8 mouse cellular contexts compared by ENCODE assay signal in the genomic region with DNA sequence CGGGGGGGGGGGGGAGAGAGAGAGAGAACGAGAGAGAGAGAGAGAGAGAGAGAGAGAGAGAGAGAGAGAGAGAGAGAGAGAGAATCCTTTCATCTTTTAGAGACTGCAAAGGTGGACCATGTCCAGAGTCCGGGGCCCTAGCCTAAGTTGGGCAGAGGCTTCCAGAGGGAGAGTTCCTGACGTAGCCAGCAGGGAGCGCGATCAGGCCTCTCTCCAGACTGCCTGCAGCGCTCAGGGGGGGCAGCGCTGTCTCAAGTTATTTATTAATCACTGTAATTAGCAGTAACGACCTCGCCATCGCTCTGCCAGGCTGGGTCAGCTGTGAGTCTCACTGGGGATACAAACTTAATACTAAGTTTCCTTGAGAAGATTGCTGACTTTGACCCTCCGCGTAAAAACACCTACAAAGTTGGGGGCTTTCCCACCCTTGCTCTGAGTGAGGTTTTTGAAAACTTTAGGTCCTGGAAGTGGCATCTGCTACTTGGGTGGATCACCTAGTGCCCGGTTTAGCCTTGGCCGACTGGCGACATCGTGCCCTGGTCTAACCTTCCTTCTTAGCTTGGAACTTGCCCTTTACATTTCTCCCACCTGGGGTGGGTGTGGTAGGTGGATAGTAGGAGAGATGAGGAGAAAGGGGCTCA. TPM values are rescaled to one million over a fixed set of nuclear protein-coding genes. Genes with fewer than 3 reads are reported as not detected.
A peak's percentile ranks its signal among the peaks of the same experiment; 100 is the strongest.
DNase-seq lines count a peak whose midpoint lies in the region; ATAC-seq and TF ChIP-seq lines count a peak whose summit lies in the region.
"Had no signal": no experiment of that assay in that cellular context is flagged by ENCODE, and none has a peak within 500 bp of the region (broad histone marks: within the 10 kb centered on the region; RNA-seq: fewer than 3 reads in every experiment).

No protein-coding gene starts in this region.

- H3K36me3 ChIP-seq in embryonic facial prominence, embryonic 15.5 days = no peaks in the 10 kb centered on the region
- no peaks in the 10 kb centered on the region for H3K36me3 ChIP-seq in intestine, embryonic 15.5 days
- no peaks in the 10 kb centered on the region for H3K36me3 ChIP-seq in liver, adult 2 months (ENCODE audit: control insufficient read depth, insufficient read depth, low read length)
- no peaks in the 10 kb centered on the region for H3K36me3 ChIP-seq in midbrain, postnatal 0 days (ENCODE audit: insufficient read depth, low read length)

- WGBS in embryonic facial prominence, embryonic 15.5 days = 2% methylated on average over 16 of the region's 17 CpGs
- 2% methylated on average over 16 of the region's 17 CpGs for WGBS in intestine, embryonic 15.5 days
- WGBS in liver, adult 2 months = 3% methylated on average over 16 of the region's 17 CpGs
- 3% methylated on average over 16 of the region's 17 CpGs for WGBS in midbrain, postnatal 0 days

- no peak for ATAC-seq in embryonic facial prominence, embryonic 15.5 days (ENCODE audit: insufficient number of reproducible peaks, low FRiP score, low TSS enrichment, low read depth)
- ATAC-seq in intestine, embryonic 15.5 days = peak; percentile 84
- ATAC-seq in midbrain, postnatal 0 days (ENCODE audit: low FRiP score) = no peak

- peak overlapping the region; percentile 29 for H3K4me3 ChIP-seq in embryonic facial prominence, embryonic 15.5 days (replicated peaks)
- no peak overlapping the region for H3K4me3 ChIP-seq in intestine, embryonic 15.5 days (replicated peaks)
- H3K4me3 ChIP-seq in liver, adult 2 months (ENCODE audit: insufficient read depth, low read depth, low read length) = no peak overlapping the region
- H3K4me3 ChIP-seq in midbrain, postnatal 0 days (ENCODE audit: low read depth, low read length) = peak overlapping the region; percentile 40
- H3K4me3 ChIP-seq: erythroblast, embryonic 14.5 days had no signal

- no peak overlapping the region for H3K9ac ChIP-seq in embryonic facial prominence, embryonic 15.5 days
- H3K9ac ChIP-seq in intestine, embryonic 15.5 days = no peak overlapping the region
- H3K9ac ChIP-seq in liver, adult 2 months (ENCODE audit: low read depth, low read length) = no peak overlapping the region
- no peak overlapping the region for H3K9ac ChIP-seq in midbrain, postnatal 0 days (replicated peaks; ENCODE audit: low read length, poor library complexity, severe bottlenecking)

- peak overlapping the region; percentile 50; the same call in 1 of the 2 replicates for H3K4me2 ChIP-seq in embryonic facial prominence, embryonic 15.5 days (replicated peaks)
- peak overlapping the region; percentile 58 for H3K4me2 ChIP-seq in intestine, embryonic 15.5 days (replicated peaks)
- peak overlapping the region; percentile 91 for H3K4me2 ChIP-seq in midbrain, postnatal 0 days (ENCODE audit: low read depth, low read length, poor library complexity, severe bottlenecking)

- TF ChIP-seq POLR2A in liver, adult 2 months (IDR thresholded peaks at IDR 0.05; ENCODE audit: extremely low read depth, insufficient read depth, low read length) = no peak

- H3K4me1 ChIP-seq in embryonic facial prominence, embryonic 15.5 days = peaks cover 18% of the 10 kb centered on the region
- peaks cover 12% of the 10 kb centered on the region for H3K4me1 ChIP-seq in intestine, embryonic 15.5 days (replicated peaks)
- H3K4me1 ChIP-seq in liver, adult 2 months (ENCODE audit: control insufficient read depth, insufficient read depth, low read length) = no peaks in the 10 kb centered on the region
- peaks cover 6% of the 10 kb centered on the region for H3K4me1 ChIP-seq in midbrain, postnatal 0 days (ENCODE audit: insufficient read depth, low read length)

- DNase-seq in 3T3-L1 (ENCODE audit: low read depth, low spot score) (peak; percentile 15), A20 (ENCODE audit: low read depth, low spot score) (peak; percentile 20)
- no peak for DNase-seq in liver, adult 2 months (ENCODE audit: extremely low read depth, low read depth, low spot score)
- peak; percentile 44 for DNase-seq in midbrain, postnatal 0 days (ENCODE audit: low spot score)
- DNase-seq in spleen, postnatal 14 days (ENCODE audit: low spot score in 2 of 2) = no peak

- H3K27me3 ChIP-seq in embryonic facial prominence, embryonic 15.5 days = peaks cover 84% of the 10 kb centered on the region
- peaks cover 80% of the 10 kb centered on the region for H3K27me3 ChIP-seq in intestine, embryonic 15.5 days (replicated peaks)
- no peaks in the 10 kb centered on the region; the same call in 1 of the 2 replicates for H3K27me3 ChIP-seq in liver, adult 2 months (ENCODE audit: control insufficient read depth, insufficient read depth, low read length)
- H3K27me3 ChIP-seq in midbrain, postnatal 0 days (ENCODE audit: insufficient read depth, low read length) = peaks cover 71% of the 10 kb centered on the region

- no peaks in the 10 kb centered on the region for H3K79me2 ChIP-seq in liver, adult 2 months (ENCODE audit: control insufficient read depth, insufficient read depth, low read length)

- peak; percentile 53 for TF ChIP-seq CTCF in liver, adult 2 months (IDR thresholded peaks at IDR 0.05; ENCODE audit: low read depth, low read length)
- TF ChIP-seq CTCF in midbrain, postnatal 0 days (IDR thresholded peaks at IDR 0.05) = peak; percentile 65

- no peak overlapping the region for H3K27ac ChIP-seq in embryonic facial prominence, embryonic 15.5 days (replicated peaks)
- H3K27ac ChIP-seq in intestine, embryonic 15.5 days = no peak overlapping the region
- H3K27ac ChIP-seq in liver, adult 2 months (replicated peaks; ENCODE audit: insufficient read depth, low read depth, low read length) = no peak overlapping the region
- H3K27ac ChIP-seq in midbrain, postnatal 0 days (ENCODE audit: low read depth, low read length) = no peak overlapping the region

- H3K9me3 ChIP-seq in embryonic facial prominence, embryonic 15.5 days (replicated peaks) = no peaks in the 10 kb centered on the region
- H3K9me3 ChIP-seq in intestine, embryonic 15.5 days = no peaks in the 10 kb centered on the region
- no peaks in the 10 kb centered on the region for H3K9me3 ChIP-seq in midbrain, postnatal 0 days (ENCODE audit: low read length)

RNA-seq across cellular contexts. Expression of gene Robo3, which starts 0.9 kb away (rescaled TPM):
- 0.09 and 0.19 TPM in 2 replicates for polyA plus RNA-seq in embryonic facial prominence, embryonic 15.5 days (2015; fragmentation: Nextera tagmentation; extraction: Ambion mirVana)
- 0.04 TPM in 1 of 2 replicates, not detected in the other for polyA plus RNA-seq in intestine, embryonic 15.5 days (2015; fragmentation: Nextera tagmentation; extraction: Ambion mirVana)
- 0.07 TPM in 1 of 2 replicates, not detected in the other for total RNA-seq in liver, adult 2 months (2014; rRNA removed)
- polyA plus RNA-seq in liver, adult 2 months (2012; rRNA removed) = 0.41 and 0.67 TPM in 2 replicates
- total RNA-seq in midbrain, postnatal 0 days (2014; rRNA removed) = 2.8 and 2.9 TPM in 2 replicates
- polyA plus RNA-seq in midbrain, postnatal 0 days (2015; fragmentation: Nextera tagmentation; extraction: Ambion mirVana) = 0.88 and 1.0 TPM in 2 replicates

RNA-seq across cellular contexts. Expression of gene Robo4, which starts 30.4 kb away (rescaled TPM):
- polyA plus RNA-seq in embryonic facial prominence, embryonic 15.5 days (2015; fragmentation: Nextera tagmentation; extraction: Ambion mirVana) = 10.6 and 11.9 TPM in 2 replicates
- polyA plus RNA-seq in intestine, embryonic 15.5 days (2015; fragmentation: Nextera tagmentation; extraction: Ambion mirVana) = 11.4 and 11.9 TPM in 2 replicates
- total RNA-seq in liver, adult 2 months (2014; rRNA removed) = 3.6 and 6.8 TPM in 2 replicates
- 5.0 and 7.4 TPM in 2 replicates for polyA plus RNA-seq in liver, adult 2 months (2012; rRNA removed)
- 10.1 and 12.6 TPM in 2 replicates for total RNA-seq in midbrain, postnatal 0 days (2014; rRNA removed)
- polyA plus RNA-seq in midbrain, postnatal 0 days (2015; fragmentation: Nextera tagmentation; extraction: Ambion mirVana) = 3.6 and 4.0 TPM in 2 replicates

RNA-seq across cellular contexts. Expression of gene Msantd2, which starts 57.0 kb away (rescaled TPM):
- 20.0 and 24.8 TPM in 2 replicates for polyA plus RNA-seq in embryonic facial prominence, embryonic 15.5 days (2015; fragmentation: Nextera tagmentation; extraction: Ambion mirVana)
- 17.9 and 19.4 TPM in 2 replicates for polyA plus RNA-seq in intestine, embryonic 15.5 days (2015; fragmentation: Nextera tagmentation; extraction: Ambion mirVana)
- total RNA-seq in liver, adult 2 months (2014; rRNA removed) = 10.3 and 11.7 TPM in 2 replicates
- polyA plus RNA-seq in liver, adult 2 months (2012; rRNA removed) = 8.3 and 16.2 TPM in 2 replicates
- total RNA-seq in midbrain, postnatal 0 days (2014; rRNA removed) = 37.0 and 55.1 TPM in 2 replicates
- 20.5 and 21.1 TPM in 2 replicates for polyA plus RNA-seq in midbrain, postnatal 0 days (2015; fragmentation: Nextera tagmentation; extraction: Ambion mirVana)

Comparison
In these comparisons a context has a peak if more than half of its experiments do, and no peak if none do; other contexts are left out.
1. DNase-seq: peak in 3T3-L1 (single experiment), A20 (single experiment) and midbrain, postnatal 0 days (single experiment); none in liver, adult 2 months (single experiment) and spleen, postnatal 14 days (0 of 2).
2. H3K4me3 ChIP-seq: peak in embryonic facial prominence, embryonic 15.5 days (single experiment) and midbrain, postnatal 0 days (single experiment); none in intestine, embryonic 15.5 days (single experiment) and liver, adult 2 months (single experiment).
3. Peak in every context shown above with its lines, with median percentiles within 50 percentile points of each other: H3K4me2 ChIP-seq.